Mouse (Mus musculus): ENCODE results near the gene Dmxl2.

Gene Dmxl2

GRCm38 (mm10) chr9:54501453-54502110 is at the start of gene Dmxl2:
TSS of gene Dmxl2 (minus strand) at chr9:54501626.
- peak; percentile 65 for DNase-seq (ENCODE audit: low spot score)

DNA sequence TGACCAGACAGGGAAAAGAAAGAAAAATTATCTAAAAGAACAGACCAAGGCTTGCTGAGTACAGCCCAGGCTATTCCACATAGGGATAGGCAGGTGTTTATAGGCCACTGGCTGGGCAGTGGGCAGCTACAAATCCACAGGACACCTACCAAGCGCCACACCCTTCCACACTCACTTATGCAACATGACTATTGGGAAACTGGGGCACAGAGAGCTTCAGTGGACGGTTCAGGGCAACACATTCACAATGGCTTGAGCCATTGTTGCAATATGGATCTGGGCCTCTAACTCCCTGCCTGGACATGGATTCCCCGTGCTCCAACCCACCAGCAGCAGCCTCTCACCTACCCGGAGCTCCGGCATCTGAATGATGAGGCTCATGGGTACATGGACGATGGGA is 48.0 kb upstream of the Dmxl2 start:
- DNase-seq (ENCODE audit: low spot score), result no peak

- no peak for DNase-seq (ENCODE audit: low spot score)
Measured at GRCm38 (mm10) chr9:54547536-54547935, 46.1 kb upstream of the Dmxl2 start.

DNA sequence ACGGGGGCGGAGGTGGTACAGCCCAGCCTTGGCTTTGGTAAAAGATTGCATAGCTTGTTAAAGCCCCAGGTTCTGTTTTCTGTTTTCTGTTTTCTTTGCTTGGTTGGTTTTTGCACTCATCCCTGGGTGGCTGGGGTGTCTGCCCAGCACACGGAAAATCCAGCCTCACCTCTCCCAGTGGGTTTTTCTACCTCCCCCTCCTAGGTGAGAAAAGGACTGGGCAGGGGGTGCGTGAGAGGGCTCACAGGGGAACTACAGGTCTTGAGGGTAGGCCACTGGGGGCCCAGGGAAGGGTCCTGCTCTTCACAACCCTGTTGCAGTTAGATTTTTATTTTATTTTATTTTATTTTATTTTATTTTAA is 43.5 kb upstream of the Dmxl2 start:
- DNase-seq (ENCODE audit: low spot score), result no peak

DNA sequence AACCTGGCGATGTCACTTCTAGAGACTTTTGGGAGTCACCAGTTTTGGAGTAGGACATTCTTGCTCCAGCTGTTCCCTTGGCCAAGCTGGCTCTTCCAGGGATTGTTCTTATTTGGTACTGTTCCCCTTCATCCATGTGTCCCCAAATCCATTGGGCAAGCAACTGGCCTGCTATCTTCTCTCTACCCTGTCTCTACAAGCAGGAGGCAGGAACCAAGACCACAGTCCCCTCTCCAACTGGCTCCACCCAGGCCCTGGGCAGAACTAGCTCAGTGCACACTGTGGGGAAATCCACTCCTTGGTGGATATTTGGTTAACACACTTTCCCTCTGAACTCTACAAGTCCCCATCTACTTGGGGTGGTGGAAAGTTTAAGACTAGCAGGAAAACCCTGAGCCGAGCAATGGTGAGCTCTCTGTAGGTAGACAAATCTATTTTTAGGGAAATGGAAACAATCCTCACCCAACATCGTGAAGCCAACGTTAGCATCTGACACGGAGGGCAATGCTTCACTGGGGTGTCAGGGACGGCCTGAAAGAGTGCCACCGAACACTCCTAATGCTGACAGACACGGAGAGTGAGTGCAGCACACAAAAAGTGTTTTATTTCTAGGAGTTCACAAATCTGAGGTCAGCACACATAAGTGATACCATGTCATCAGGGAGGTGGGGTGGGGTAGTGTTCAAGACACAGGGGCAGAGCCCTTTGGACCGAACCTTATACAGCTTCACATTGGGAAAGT is 43.0 kb upstream of the Dmxl2 start:
- no peak for DNase-seq (ENCODE audit: low spot score)

GRCm38 (mm10) chr9:54540801-54541200 is 39.4 kb upstream of the Dmxl2 start:
- no peak for DNase-seq (ENCODE audit: low spot score)

GRCm38 (mm10) chr9:54538684-54539083 is 37.3 kb upstream of the Dmxl2 start, which contains the start of gene Sh2d7:
TSS of gene Sh2d7 (plus strand) at chr9:54538984.
- DNase-seq (ENCODE audit: low spot score), result no peak

DNA sequence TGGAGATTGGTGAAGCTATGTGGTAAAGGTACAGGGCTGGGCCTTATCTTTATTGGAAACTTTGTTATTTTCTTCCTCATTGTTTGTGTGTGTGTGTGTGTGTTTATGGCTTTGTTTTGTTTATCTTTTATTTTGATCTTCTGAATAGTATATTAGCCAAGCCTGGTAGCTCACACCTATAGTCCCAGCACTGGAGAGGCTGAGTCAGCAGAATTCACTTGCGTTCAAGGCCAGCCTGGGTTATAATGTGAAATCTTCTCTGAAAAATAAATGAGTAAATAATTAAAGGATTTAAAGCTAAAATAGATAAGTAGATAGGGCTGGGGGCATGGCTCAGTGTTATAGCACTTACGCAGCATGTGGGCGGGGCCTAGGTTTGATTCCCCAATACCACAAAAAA is 36.8 kb upstream of the Dmxl2 start:
- DNase-seq (ENCODE audit: low spot score), result no peak

DNA sequence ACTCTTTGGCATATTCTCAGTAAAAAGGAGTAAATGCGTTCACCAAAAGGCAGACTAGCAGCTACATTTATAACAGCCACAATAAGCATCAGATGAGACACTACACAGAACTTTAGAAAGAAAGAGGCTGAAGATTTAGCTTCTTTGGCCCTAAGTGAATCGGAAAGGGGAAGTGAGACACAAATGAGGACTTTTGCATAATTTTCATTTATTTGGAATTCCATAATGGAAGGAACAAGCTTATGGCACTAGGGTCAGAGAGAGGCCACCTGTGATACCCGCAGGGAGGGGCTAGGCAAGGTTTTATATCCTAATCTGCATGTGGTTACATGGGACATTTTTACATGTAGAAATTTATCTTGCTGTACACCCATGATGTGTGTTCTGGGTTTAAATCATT is 36.1 kb upstream of the Dmxl2 start:
- no peak for DNase-seq (ENCODE audit: low spot score)

GRCm38 (mm10) chr9:54537030-54537429 is 35.6 kb upstream of the Dmxl2 start:
- no peak for DNase-seq (ENCODE audit: low spot score)

- no peak for DNase-seq (ENCODE audit: low spot score)
Measured at GRCm38 (mm10) chr9:54536236-54536635, 34.8 kb upstream of the Dmxl2 start.

GRCm38 (mm10) chr9:54533975-54534374 is 32.5 kb upstream of the Dmxl2 start:
- DNase-seq (ENCODE audit: low spot score), result peak; percentile 63

GRCm38 (mm10) chr9:54532926-54533325 is 31.5 kb upstream of the Dmxl2 start:
- no peak for DNase-seq (ENCODE audit: low spot score)

- no peak for DNase-seq (ENCODE audit: low spot score)
Measured at GRCm38 (mm10) chr9:54531421-54531820, 30.0 kb upstream of the Dmxl2 start.

DNA sequence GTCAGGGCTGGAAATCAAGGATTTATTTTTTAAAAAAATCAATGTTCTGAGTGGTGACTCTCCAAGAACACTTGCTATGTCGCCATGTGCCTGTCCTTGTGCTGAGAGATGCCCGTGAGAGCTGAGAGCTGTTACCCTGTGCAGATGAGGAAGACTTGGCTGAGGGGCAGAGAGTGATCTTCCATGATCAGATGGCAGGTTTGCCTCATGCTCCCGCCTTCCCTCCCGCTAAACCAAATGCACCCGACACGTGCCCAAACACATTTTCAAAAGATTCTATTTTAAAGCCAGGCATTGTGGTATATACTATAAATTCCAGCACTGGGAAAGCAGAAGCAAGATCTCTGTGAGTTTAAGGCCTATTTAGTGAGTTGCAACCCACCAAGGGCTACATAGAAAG is 29.4 kb upstream of the Dmxl2 start:
- no peak for DNase-seq (ENCODE audit: low spot score)

GRCm38 (mm10) chr9:54529950-54530349 is 28.5 kb upstream of the Dmxl2 start:
- no peak for DNase-seq (ENCODE audit: low spot score)

GRCm38 (mm10) chr9:54527694-54528093 is 26.3 kb upstream of the Dmxl2 start:
- DNase-seq (ENCODE audit: low spot score), result no peak

- DNase-seq (ENCODE audit: low spot score), result no peak
Measured at GRCm38 (mm10) chr9:54520286-54520685, 18.9 kb upstream of the Dmxl2 start.

GRCm38 (mm10) chr9:54518921-54519320 is 17.5 kb upstream of the Dmxl2 start:
- DNase-seq (ENCODE audit: low spot score), result no peak

- DNase-seq (ENCODE audit: low spot score), result no peak
Measured at GRCm38 (mm10) chr9:54515991-54516390, 14.6 kb upstream of the Dmxl2 start.

- DNase-seq (ENCODE audit: low spot score), result no peak
Measured at GRCm38 (mm10) chr9:54502873-54503272, 1.4 kb upstream of the Dmxl2 start.

DNA sequence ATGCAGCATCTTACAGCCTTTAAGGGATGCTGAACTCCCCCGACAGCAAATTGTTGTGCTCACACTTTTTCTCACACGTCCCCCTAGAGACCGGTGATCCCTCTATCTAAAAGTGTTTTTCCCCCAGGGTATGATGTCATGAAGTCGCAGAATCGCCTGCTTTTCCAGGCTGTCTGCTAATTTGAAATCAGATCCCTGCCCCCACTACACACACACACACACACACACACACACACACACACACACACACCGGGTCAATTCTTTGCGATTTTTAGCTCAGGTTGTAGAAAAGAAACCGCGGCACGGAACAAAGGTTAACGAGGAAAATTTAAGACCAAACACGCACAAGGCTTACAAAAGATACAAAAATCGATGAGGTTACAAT is 677 bp upstream of the Dmxl2 start:
- DNase-seq (ENCODE audit: low spot score), result no peak

DNA sequence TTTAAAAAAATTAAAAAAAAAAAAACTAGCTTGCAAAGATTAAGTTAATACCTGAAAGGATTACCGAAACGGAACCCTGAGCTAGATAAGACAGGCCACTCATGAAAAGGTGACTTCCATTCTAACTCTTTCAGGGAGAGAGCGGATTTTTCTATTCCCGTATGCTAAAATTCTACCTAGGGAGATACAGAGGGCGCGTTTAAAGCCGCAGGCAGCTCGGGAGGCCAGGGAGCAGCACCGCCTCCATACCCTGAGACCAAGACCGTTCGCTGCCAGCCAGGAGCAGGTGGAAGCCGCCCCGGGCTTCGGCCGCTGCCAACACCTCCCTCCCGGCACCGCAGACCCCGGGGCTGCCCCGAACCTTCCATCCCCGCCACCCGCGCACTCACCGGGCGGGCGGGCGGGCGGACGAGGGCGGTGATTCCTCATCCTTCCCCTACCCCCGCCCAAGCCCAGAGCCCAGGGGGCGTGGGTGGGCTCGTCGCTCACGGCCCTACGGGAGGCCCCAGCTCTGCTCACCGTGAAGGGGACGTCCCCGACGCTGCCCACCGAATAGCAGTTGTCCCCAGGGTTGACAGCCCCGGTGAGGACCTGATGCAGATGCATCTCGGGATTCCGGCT is 484 bp downstream of the Dmxl2 start:
- DNase-seq (ENCODE audit: low spot score), result no peak

Measured in layer of hippocampus, adult 9-10 months (tissue).